Mouse (Mus musculus) retina, embryonic 14.5 days (tissue): ENCODE measurements at regions not wholly inside any gene's neighbourhood (a gene's known extent, or its start where the extent isn't known, plus 50 kb on each side); places are given as distances from the start of the nearest gene placed in this dataset.

ENCODE experiments used
- DNase-seq: peaks from one replicate; pipeline ENCODE4 v3.0.0-alpha.2; 2015; ENCODE audit warnings: low spot score

DNA sequence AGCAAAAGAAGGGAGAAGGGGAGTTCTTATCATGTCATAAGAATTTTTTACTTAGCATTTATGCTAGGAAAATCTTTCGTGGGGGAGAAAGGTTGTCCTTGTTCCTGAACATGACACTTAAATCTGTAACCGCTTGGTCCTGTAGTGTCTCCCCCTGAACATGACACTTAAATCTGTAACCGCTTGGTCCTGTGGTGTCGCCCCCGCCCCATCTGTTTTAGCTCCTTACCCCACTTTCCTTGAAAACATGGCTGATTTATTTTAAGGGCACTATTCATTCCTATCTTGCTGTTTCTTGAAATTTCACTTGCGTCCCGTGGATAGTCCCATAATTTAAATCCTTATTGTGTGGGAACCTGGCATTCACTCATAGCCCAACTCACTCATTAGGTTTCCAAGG lies 82.2 kb downstream of the Rap2a start:
- DNase-seq: no peak

DNA sequence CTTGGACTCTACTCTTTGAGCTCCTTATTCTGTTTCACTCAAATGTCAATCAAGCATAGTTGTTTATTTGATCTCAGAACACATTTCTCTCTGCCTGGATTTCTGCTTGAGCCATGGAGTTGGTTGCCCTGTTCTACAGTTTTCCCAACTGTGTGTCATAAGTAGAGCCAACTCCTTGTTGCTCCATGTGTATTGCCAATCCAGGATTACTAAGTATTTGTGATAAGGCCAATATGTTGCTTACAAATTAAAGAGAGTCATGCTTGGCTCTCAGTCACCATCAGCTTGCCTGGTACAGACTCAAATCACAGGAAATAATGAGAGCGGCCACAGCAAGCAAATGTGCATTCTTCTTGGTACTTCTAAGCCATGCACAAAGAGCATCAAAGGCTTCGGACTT lies 82.7 kb downstream of the Rap2a start:
- DNase-seq: no peak

DNA sequence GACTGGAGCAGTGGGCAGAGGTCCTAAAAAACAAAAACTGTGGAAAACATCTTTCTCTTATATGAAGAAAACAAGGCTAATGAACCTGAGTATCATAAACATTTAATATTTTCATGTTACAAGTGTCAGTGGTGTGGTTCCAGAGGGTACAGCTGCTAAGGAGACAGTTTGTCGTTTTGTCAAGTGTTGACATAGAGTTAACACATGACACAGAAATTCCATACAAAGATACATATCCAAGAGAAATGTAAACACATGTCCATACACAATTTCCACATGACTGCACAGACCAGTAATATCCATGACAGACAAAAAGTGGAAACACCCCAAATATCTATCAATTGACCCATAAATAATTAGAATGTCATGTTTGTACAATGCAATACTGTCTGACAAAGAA lies 88.7 kb downstream of the Rap2a start:
- DNase-seq: no peak

DNA sequence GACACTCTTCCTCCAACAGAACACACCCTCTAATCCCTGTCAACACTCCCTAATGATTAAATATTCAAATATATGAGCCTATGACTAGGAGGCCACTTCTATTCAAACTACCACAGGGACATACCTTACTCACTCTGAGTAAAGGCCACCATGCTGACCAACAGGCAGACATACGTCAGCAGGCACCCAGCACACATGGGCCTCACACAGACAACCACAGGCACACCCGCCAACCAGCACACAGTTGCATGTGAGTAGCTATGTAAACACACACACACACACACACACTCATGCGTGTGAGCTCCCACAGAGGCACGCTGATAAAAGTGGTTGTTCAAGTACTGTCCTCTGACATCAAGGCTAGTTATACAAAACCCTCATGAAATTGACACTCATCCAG lies 89.8 kb downstream of the Rap2a start:
- no peak for DNase-seq

DNA sequence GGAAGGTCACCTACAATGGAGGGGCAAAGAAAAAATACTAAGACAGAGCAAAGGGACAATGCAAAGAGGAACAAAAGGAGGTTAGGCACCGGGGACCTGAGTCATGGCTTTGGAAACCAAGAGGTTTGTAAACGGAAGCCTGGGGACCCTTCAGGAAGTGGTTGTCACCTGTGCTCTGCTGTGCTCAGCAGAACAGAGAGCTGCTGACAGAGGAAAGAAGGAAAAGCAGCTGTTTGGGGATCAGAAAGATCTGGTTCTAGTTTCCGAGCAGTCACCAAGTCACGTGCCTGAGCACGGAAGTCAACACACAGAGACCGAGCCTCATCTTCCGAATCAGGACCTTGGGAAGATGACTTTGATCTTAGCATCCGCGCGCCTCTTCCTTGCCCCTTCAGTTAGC lies 94.0 kb downstream of the Rap2a start:
- DNase-seq: no peak

DNA sequence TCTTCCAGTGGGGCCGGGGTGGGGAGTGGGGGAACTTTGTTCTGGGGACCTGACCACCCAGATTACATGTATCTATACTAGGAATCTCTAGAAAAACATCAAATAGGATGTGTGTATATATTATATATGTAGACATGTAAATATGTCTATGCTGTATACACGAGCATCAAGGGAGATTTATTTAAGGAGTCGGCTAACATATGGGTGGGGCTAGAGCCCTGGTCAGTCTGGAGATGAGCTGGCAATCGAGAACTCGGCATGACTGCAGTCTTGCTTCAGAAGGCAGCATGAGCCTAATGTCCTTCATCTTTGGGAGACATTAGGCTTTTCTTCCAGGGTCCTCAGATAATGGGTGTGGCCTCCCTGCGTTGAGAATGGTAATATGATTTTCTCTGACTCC lies 97.0 kb downstream of the Rap2a start:
- DNase-seq: no peak

DNA sequence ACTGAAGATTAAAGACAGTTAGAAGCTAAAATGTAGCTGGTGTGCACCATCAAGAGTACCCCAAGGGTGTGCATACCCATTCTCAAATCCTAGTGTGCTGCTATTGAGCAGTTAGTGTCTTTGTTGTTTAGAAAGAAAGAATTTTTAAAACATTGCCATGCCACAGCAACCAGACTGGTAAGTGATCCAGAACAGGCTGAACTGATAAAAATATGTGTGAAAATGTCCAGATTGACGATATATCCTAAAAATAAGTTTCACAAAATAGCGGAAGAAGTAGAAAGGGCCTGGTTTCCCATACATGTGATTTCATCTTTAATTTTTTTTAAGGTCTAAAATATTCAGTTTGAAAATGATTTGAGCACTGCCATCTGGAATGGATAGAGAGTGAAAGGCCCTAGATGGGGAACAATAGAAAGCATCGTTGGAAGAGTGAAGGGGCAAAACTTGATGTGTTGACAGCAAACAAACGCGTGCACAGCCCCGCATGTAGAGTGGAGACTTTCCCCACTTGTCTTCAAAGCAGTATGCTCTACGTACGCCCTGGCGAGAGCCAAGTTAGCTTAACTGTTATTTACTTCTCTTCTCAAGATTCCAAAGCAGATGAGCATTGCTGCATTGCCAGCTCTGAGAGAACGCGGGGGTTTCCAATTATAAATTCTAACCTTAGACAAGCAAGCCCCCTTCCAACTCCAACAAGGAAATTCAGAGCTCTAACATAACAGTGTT lies 100.3 kb downstream of the Rap2a start:
- DNase-seq: no peak

DNA sequence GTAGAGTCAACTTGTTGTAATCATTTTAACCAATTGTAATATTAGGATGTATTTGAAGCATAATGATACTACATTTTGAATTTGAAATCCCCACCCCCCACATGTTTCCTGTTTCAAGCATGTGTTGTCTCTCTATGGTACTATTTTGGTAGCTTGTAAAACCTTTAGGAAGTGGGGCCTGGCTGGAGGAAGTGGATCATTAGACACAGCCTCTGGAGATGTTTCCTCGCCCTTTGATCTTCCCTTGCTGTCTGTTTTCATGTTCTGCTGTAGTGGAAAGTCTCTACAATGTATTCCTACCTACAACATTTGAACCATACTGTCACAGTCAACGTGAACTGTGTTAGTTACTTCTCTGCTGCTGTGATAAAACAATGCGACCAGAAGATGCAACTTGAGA lies 105.6 kb downstream of the Rap2a start:
- DNase-seq: no peak

DNA sequence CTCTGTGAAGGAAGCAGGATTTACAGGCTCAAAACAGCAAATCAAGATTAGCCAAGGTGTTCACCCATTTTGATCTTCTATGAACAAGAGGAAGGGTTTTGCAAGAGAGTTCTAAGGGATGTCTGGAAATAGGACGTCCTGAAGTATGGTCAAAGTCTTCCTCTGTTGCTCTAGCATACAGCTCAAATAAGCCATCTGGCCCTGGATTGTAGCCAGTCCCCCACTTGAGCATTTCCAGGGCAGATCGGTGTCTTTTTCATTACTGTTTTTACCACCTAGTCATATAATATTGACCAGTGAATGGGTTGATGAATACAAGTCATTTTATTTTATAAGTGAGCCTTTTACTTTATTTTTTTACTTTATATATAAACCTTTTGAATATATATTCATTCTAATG lies 113.9 kb downstream of the Rap2a start:
- DNase-seq: no peak

DNA sequence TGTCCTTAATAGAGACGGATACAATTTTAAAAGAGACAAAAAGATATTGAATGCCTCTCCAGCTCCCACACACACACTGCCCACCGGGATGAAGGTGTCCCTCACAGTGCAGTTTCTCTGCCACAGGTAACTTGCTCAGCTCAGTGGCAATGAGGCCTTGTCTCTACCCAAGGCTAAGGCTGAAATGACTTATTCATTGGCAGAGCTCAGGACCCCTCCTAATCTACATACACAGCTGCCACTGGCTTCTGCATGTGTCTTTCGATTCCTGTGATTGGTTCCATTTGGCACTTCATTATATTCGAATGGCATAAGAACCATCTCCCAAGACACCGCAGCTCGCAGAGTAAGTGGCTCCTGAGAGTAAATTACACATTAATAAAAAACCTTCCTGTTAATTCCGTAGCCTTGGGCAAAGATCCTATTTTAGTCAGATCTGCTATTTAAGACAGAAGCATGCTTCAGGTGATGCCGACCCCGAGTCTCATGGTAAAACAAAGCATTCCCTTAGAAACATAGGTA lies 122.2 kb downstream of the Rap2a start:
- DNase-seq: no peak

DNA sequence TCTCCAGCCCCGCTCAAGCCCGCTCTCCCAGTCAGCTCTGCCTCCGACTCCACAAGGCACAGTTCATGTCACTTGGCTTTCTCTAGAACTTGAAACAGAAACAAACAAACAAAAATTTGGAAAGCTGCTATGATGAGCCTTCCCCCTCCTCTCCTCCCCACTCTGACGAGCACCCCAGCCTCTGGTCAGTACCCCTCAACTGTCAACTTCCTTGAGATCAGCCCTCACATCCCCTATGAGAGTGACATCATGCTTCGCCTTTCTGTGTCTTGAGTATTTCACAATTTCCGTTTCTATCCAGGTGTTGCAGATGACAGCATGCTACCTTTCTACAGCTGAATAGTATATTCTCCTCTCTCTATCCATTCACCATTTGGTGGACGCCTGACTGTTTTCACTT lies 123.3 kb downstream of the Rap2a start:
- DNase-seq: no peak

DNA sequence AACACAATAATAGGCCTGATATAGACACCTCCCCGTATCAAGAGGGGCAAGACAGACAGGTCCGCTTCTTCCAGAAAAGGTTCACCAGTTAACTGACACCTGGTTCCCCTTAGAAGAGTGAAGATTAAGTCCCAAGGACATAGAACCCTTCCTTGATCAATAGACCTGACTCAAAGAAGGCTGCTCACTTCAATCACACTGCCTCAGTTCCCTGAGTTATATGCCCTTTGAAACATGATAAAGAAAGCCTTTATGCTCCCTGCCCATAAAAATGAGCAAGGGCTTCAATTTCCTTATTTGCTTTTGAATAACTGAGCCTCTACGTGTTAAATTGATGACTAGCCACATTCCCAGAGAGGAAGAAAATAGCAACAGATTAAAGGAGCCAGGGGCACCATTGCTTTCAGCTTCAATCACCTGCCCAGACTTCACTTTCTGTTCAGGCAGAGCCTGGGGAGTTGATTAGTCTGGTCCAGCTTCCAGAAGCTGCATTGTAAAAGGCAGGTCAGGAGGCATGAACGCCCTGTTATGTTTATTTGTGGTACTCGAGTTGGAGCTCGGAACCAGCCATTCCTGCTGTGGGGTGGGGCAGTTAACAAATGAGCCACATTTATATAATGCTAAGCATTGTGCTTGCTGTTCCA lies 125.7 kb downstream of the Rap2a start:
- DNase-seq: no peak

DNA sequence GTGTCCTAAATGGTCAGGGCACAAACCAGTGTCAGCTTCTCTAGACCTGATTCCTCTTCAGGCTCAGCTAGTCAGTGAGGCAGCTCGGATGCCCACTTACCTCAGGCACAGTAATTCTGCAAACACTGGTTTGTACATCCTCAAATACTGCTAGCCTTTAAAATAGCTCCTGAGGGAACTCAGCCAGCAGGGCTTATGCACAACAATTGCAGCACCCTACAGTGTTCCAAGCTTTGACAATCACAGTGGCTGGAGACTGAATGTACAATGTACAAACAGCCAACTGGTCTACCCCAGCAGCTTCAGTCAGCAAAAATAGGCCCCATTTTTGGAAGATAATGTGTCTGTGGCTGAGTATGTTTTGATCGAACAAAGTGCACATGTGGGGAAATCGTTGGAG lies 129.6 kb downstream of the Rap2a start:
- DNase-seq: no peak

DNA sequence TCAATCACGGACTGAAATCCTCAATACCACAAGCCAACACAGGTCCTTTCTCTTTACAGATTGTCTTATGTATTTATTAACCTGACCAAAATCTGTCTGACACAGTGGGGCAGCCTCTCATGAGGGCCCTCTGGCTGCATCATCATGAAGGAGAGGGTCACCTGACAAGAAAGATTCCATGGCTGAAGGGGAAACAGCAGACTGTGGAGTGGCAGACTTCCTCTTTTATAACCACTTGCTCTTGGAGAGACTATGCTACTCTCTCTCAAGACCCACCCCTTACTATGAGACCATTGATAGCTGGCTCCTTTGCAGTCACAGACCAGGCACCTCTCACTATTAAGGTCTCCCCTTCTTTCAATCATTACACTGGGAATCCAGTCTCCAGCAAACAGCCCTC lies 133.1 kb downstream of the Rap2a start:
- no peak for DNase-seq

DNA sequence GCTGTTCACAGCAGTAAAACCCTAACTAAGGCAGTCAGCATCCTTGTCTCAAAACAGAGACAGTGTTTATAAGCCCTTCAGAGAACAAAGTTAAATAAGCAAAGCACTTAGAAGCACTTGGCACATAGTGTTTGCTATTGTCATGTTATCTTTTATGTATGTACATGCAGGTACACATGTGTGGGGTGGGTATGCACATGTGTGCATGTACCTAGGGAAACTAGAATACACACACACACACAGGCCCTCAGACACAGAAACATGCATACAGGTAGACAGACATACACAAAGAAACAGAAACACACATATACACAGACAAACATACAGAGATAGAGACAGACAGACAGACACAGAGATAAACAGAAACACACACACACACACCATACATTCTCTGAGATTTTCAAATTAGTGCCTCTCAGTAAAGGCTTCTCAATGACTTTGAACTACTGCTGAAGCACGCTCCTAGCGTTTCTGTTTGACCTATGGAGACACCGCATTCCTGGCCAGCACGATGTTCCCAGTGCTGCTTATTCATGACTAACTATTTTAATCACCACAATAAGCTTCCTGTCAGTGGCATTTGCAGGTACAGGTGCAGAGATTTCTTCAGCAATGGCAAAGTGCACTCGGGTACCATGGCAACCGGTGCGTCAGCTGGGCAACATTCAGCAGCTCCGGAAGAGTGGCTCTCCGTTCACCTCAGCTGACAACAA lies 148.1 kb downstream of the Rap2a start:
- DNase-seq: no peak

DNA sequence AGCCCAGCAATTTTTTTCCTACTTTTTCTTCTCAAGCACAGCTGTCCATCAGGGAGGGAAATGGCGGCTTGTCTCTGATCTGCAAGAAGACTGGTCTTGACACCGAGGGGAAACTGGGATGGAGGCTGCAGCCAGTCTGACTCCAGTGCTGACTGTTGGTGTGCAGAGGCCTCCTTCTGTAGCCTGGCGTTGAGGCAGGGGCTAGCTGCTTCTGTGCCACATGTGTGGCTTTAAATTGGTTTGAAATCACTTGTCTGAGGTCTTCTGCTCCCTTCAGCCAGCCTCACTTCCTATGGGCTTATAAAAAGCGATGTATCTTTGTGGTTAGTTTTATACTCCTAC lies 148.7 kb downstream of the Rap2a start:
- peak; percentile 10 for DNase-seq

DNA sequence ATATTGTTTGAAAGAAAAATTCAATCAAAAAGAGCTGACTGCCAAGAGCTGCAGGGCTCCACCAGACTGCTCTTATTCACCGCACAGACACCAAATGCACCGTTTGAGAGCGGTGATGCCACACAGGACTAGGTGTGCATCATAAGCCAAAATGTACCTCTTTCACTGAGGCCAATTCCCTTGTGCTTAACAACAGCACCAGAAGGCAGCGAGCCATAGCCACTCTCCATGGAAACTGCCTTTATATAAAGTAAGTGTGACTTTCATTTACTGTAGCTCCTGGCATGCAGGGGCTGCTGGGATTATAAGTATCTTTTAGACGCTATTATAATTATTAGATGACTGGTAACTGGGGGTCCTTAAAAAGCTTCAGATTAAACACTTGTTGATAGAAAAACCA lies 154.5 kb downstream of the Rap2a start:
- DNase-seq: no peak

DNA sequence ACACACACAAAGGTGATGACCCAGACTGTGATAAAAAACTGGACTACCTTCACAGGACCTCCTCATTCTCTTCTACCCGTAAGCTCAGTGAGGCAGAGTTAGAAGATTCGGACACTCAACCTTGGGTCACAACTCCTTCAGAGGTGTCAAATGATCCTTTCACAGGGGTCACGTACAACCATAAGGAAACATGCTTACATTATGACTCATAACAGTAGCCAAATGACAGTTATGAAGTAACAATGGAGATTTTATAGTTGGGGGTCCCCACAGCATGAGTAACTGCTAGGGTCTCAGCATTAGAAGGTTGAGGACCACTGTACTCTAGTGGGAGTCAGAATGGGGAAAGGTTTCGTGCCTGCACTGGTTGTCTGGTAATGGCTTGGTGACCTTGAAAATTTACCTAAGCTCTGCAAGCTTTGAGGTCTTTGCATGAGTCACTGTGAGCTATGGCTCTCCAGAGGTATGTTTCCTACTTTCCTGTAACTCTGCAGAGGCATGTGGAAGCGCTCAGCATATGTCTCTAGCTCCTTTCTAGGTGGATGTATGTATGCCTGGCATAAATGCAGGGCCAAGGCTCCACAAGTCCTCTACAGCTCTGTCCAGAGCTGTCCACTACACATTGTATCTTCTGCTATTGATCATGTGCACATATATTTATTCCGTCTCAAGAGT lies 158.6 kb downstream of the Rap2a start:
- DNase-seq: no peak

DNA sequence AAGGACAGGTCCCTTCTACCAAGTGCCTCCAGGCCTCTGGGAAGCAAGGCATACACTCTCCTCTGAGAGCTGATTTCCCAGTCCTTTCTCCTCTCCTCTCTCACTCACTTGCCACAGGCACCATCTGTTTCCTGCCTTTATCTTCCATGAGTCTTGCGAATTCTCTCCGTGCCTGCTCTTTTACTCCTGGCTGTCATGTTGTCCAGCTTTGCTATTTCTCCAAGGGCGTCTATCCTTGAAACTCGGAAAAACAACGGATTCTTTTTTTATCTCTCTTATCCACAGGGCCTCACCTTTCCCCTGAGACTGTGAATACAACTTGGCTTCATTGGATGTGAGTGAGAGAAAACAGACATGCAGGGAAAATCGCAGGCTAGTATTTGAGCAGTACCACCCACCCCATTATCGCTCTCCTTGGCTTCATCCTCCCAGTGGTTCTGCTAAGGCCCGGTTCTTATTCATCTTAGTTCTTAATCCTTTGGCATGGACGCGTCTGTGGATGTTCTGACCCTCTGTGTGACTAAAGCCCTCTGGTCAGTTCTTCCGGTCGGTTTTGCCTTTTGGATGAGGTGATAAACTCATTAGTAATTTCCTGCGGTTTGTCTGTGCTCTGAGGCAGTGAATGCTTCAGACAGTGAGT lies 159.4 kb downstream of the Rap2a start:
- DNase-seq: no peak

DNA sequence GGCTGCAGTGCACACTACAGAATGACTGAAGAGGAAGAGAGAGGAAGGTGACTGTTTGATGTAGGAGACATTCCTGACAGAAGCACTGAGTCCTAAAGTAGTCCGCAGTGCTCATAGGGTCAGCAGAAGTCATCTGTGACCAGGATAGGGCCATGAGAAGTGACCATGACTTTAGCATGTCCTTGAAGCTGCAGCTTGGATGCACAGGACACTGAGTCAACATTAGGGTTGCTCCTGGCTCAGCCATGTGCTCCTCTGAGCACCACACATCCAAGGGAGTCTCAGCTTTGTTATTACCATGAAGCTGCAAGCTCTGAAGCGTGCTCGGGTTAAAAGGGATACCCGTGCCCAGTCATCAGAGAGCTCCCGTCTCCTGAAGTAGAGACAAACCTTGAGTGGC lies 164.3 kb downstream of the Rap2a start:
- DNase-seq: no peak

DNA sequence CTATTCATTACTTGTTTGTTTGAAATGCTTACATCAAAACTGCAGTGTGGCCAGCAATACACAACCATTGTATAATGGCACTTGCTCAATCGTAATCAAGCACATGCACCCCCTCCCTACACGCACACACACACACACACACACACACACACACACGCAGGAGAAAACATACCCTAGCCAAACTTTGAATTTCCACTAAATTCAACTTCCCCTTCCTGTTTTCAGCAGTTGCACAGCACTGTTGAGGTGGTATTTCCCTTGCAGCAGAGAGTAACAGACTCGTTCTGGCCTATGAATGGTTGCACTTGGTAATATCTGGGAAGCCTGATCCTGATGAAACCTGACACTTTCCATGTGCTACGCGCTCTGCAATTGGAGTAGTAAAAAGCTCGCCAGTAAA lies 173.8 kb downstream of the Rap2a start:
- no peak for DNase-seq

DNA sequence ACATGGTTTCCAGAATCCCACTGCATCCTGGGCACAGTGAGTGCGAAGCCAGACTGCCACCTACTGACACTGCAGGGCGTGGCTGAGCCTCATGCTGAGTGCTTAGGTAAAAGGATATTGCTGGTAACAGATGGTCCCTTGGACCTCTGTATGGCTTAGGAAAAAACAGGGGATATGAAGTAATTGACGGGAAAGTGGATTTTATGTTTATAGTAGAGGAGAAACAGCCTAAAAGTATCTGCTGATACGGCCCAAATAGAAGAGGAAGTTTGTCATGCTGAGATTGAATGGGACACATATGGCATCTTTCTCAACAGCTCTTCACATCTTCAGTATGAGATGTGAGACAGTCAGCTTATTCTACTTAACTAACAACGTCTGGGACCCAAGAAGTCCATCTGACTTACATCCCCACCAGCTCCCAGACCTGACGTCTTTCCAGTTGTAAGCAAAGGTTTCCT lies 182.1 kb downstream of the Rap2a start:
- peak; percentile 17 for DNase-seq
